Mouse (Mus musculus) cerebral cortex, adult 2 months (tissue): ENCODE measurements around the gene F2r.

Experiments used
- WGBS: fragments of 180-500 bp; shearing (Covaris S2); methylation state at CpG from one replicate; pipeline ENCODE4 v1.1.7; 2018; 5-methylcytosine and 5-hydroxymethylcytosine counted together

The F2r gene

GRCm38 (mm10) chr13:95630747-95631146 is 12.5 kb upstream of the F2r start:
- WGBS = 75% methylated on average over 2 of the region's 2 CpGs

GRCm38 (mm10) chr13:95629751-95630150 is 11.5 kb upstream of the F2r start:
- 93% methylated on average over 10 of the region's 10 CpGs for whole genome bisulfite sequencing

GRCm38 (mm10) chr13:95626696-95627095 is 8.4 kb upstream of the F2r start:
- 90% methylated on average over 7 of the region's 7 CpGs for whole genome bisulfite sequencing

- 59% methylated on average over 3 of the region's 3 CpGs for WGBS
Measured at GRCm38 (mm10) chr13:95623042-95623441, 4.8 kb upstream of the F2r start.

GRCm38 (mm10) chr13:95621563-95621962 is 3.3 kb upstream of the F2r start:
- 82% methylated on average over 3 of the region's 3 CpGs for WGBS

- 19% methylated on average over 13 of the region's 13 CpGs for WGBS
Measured at GRCm38 (mm10) chr13:95618859-95619258, 572 bp upstream of the F2r start.

GRCm38 (mm10) chr13:95617671-95618171 is 566 bp downstream of the F2r start:
- WGBS = 9% methylated on average over 21 of the region's 21 CpGs

- WGBS = 70% methylated on average over 17 of the region's 17 CpGs
Measured at GRCm38 (mm10) chr13:95617082-95617670, 1.1 kb downstream of the F2r start.

- WGBS = 93% methylated on average over 11 of the region's 11 CpGs
Measured at GRCm38 (mm10) chr13:95616512-95616911, 1.8 kb downstream of the F2r start.

GRCm38 (mm10) chr13:95614757-95615156 is 3.5 kb downstream of the F2r start:
- WGBS = 86% methylated on average over 6 of the region's 6 CpGs

- 86% methylated on average over 10 of the region's 10 CpGs for WGBS
Measured at GRCm38 (mm10) chr13:95612243-95612642, 6.0 kb downstream of the F2r start.

GRCm38 (mm10) chr13:95611752-95612151 is 6.5 kb downstream of the F2r start:
- WGBS = 91% methylated on average over 4 of the region's 4 CpGs

- 83% methylated on average over 16 of the region's 16 CpGs for WGBS
Measured at GRCm38 (mm10) chr13:95610786-95611562, 7.3 kb downstream of the F2r start.

GRCm38 (mm10) chr13:95609088-95609420 is 9.2 kb downstream of the F2r start:
- WGBS = 83% methylated on average over 2 of the region's 2 CpGs

GRCm38 (mm10) chr13:95608416-95609087 is 9.7 kb downstream of the F2r start:
- WGBS = 88% methylated on average over 6 of the region's 6 CpGs

- 95% methylated on average over 8 of the region's 8 CpGs for WGBS
Measured at GRCm38 (mm10) chr13:95607019-95607418, 11.3 kb downstream of the F2r start.

GRCm38 (mm10) chr13:95604288-95604687 is 14.0 kb downstream of the F2r start:
- WGBS = 96% methylated on average over 25 of the region's 25 CpGs

- 84% methylated on average over 3 of the region's 3 CpGs for WGBS
Measured at GRCm38 (mm10) chr13:95599833-95600359, 18.4 kb downstream of the F2r start.

GRCm38 (mm10) chr13:95598232-95598920 is 19.9 kb downstream of the F2r start:
- WGBS = 81% methylated on average over 18 of the region's 18 CpGs

GRCm38 (mm10) chr13:95597578-95597977 is 20.7 kb downstream of the F2r start:
- 95% methylated on average over 10 of the region's 10 CpGs for WGBS

GRCm38 (mm10) chr13:95596689-95597088 is 21.6 kb downstream of the F2r start:
- WGBS = 94% methylated on average over 7 of the region's 7 CpGs

GRCm38 (mm10) chr13:95595921-95596320 is 22.4 kb downstream of the F2r start:
- WGBS = 88% methylated on average over 5 of the region's 5 CpGs
